Mouse (Mus musculus) cerebellum, adult 2 months (tissue): ENCODE data around the gene Cfap43.

Experiments
- CTCF ChIP-seq: fragments of 200-500 bp; IDR thresholded peaks from 2 replicates; pipeline ENCODE4 v1.5.1; 2011; ENCODE audit warnings: low read depth, mild to moderate bottlenecking, control low read depth, low read length, moderate library complexity, borderline replicate concordance; ENCODE audit not compliant: insufficient read depth
- POLR2A ChIP-seq: fragments of 200-500 bp; IDR thresholded peaks from 2 replicates; pipeline ENCODE4 v1.6.1; 2011; ENCODE audit warnings: low read length, control low read depth, borderline replicate concordance; ENCODE audit not compliant: insufficient read depth

DNA sequence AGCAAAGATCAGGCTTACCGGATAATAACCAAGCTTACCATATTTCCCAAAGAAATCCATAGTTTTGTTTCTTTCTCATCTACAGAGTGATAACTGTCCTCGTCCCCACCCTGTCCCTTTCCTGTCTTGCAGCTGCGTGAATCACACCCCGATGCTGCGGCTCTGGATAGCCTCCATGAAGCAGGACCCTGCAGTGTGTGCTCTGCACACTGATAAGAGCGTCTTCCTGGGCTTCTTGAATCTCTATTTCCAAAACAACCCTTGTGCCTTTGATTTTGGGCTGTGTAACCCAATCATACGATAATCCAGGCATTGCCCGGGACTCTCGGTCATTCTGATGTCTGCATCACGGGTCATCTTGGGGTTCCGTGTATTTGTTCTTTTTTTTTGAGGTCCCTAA, 33.2 kb downstream of the Cfap43 start:
- TF ChIP-seq CTCF: no peak
- no peak for TF ChIP-seq POLR2A
